Mouse (Mus musculus): Measurements from ENCODE around the gene Galnt14.

Galnt14 gene

GRCm38 (mm10) chr17:73602552-73603478 lies 107.4 kb downstream of the Galnt14 start:
- in situ Hi-C loops (cut with MboI; ENCODE audit: low pct_unique_long_range_greater_than_20kb in 1 of 2, low sequenced_read_pairs in 2 of 2, unreplicated experiment in 1 of 2), result no loop called here

- in situ Hi-C loops (cut with MboI; ENCODE audit: low pct_unique_long_range_greater_than_20kb in 1 of 2, low sequenced_read_pairs in 2 of 2, unreplicated experiment in 1 of 2), result no loop called here
Measured at GRCm38 (mm10) chr17:73599923-73600322, 110.3 kb downstream of the Galnt14 start.

DNA sequence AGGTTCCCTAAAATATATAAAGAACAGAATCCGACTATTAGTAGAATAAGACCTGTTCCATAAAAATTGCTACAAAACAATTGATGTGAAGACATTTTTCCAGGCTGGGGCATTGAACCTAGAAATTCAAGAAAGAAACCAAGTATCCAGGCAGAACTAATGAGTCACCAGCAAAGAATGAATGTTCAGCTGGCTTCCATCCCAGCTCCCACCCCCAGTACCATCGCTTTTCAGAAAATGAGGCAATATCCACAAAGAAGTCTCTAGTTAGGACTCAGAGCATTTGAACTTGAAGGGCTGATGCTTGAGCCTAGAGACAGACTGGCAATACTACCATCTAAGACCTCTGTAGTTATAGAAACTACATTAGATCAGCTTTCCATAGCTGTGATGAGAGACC lies 118.2 kb downstream of the Galnt14 start:
- in situ Hi-C loops (cut with MboI; ENCODE audit: low pct_unique_long_range_greater_than_20kb in 1 of 2, low sequenced_read_pairs in 2 of 2, unreplicated experiment in 1 of 2), result no loop called here

- in situ Hi-C loops (cut with MboI; ENCODE audit: low pct_unique_long_range_greater_than_20kb in 1 of 2, low sequenced_read_pairs in 2 of 2, unreplicated experiment in 1 of 2), result no loop called here
Measured at GRCm38 (mm10) chr17:73587573-73587972, 122.7 kb downstream of the Galnt14 start.

DNA sequence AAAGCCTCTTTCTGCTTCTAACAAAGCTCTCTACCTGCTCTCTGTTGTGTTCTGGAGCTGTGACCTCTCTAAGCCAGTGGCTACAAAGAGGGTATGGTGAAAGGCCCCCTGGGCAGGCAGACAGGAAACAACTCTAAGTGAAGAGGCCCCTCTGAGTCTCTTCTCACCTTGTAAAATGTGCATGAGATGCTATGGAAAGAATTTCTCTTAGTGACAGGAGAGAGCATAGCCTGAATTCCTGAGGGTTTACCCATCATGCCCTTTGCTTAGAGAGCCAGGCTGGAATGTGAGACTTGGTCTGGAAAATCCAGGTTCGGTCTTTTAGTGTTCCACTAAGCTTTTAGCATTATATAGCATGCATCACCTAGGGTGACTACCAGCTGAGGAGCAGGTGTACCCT lies 136.1 kb downstream of the Galnt14 start:
- in situ Hi-C loops (cut with MboI; ENCODE audit: low pct_unique_long_range_greater_than_20kb in 1 of 2, low sequenced_read_pairs in 2 of 2, unreplicated experiment in 1 of 2), result no loop called here

- in situ Hi-C loops (cut with MboI; ENCODE audit: low pct_unique_long_range_greater_than_20kb in 1 of 2, low sequenced_read_pairs in 2 of 2, unreplicated experiment in 1 of 2), result no loop called here
Measured at GRCm38 (mm10) chr17:73572881-73573280, 137.4 kb downstream of the Galnt14 start.

DNA sequence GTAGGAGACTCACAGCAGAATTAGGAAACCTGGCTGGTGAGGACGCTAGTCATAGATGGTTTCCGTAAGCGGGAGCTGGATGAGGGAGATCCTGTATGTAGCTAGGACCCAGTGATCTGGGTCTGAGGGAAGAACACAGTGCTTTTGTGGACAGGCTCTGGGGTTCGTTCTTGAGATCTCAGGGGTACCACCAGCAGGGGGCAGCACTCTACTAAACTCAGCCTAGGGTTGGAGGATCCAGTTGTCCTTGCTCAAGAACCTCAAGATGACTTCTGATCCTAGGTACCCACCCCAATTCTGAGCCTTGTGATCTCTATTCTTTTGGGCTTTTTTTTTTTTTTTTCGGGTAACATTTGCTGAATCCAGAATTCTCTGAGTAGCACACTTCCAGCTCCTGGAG lies 137.8 kb downstream of the Galnt14 start:
- in situ Hi-C loops (cut with MboI; ENCODE audit: low pct_unique_long_range_greater_than_20kb in 1 of 2, low sequenced_read_pairs in 2 of 2, unreplicated experiment in 1 of 2), result no loop called here

- in situ Hi-C loops (cut with MboI; ENCODE audit: low pct_unique_long_range_greater_than_20kb in 1 of 2, low sequenced_read_pairs in 2 of 2, unreplicated experiment in 1 of 2), result no loop called here
Measured at GRCm38 (mm10) chr17:73571961-73572360, 138.3 kb downstream of the Galnt14 start.

- in situ Hi-C loops (cut with MboI; ENCODE audit: low pct_unique_long_range_greater_than_20kb in 1 of 2, low sequenced_read_pairs in 2 of 2, unreplicated experiment in 1 of 2), result no loop called here
Measured at GRCm38 (mm10) chr17:73568204-73568603, 142.0 kb downstream of the Galnt14 start.

DNA sequence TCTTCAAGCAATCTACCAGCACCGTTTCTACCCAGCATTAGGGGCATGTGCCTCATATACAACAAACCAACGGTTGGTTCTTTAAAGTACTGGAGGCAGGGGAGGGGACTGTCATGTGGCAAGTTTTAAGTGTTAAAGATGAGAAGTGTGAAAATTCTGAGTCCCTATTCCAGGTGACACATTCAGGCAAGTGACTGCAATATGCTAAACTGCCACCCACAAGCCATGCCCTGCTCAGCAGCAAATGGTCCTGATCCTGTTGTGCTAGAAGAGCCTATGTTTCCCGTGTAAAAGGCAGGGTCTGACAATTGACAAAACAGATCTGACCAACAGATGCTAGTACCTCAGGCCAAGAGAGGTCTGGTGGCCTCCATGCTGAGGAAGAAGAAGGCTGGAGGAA lies 149.1 kb downstream of the Galnt14 start:
- in situ Hi-C loops (cut with MboI; ENCODE audit: low pct_unique_long_range_greater_than_20kb in 1 of 2, low sequenced_read_pairs in 2 of 2, unreplicated experiment in 1 of 2), result no loop called here

DNA sequence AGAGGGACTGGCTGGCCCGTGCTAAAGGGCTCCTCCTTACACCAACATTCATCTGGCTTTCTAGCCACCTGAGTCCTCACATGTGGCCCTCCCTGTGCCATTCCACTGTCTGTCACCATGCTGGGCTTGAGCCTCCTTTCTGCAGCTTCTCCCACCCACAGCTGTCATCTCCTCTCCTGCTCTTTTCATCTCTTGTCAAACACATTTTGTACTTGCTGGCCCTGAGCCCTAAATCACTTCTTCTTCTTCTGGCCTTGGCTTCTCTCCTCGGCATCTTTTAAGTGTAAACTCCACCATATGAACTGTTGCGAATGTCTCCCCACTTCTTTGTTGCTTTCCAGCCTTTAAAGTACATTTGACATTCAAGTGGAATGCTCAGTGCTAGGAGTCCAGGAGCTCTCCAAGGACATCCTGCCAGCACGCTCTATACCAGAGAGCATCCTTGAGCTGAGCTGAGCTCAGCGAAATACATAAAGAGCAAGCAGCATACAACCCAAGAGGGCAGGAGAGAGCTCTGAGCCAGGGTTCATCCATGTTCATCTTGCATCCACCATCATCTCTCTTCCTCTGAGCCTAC lies 150.0 kb downstream of the Galnt14 start:
- in situ Hi-C loops (cut with MboI; ENCODE audit: low pct_unique_long_range_greater_than_20kb in 1 of 2, low sequenced_read_pairs in 2 of 2, unreplicated experiment in 1 of 2), result no loop called here

GRCm38 (mm10) chr17:73559498-73559897 lies 150.8 kb downstream of the Galnt14 start:
- in situ Hi-C loops (cut with MboI; ENCODE audit: low pct_unique_long_range_greater_than_20kb in 1 of 2, low sequenced_read_pairs in 2 of 2, unreplicated experiment in 1 of 2), result no loop called here

DNA sequence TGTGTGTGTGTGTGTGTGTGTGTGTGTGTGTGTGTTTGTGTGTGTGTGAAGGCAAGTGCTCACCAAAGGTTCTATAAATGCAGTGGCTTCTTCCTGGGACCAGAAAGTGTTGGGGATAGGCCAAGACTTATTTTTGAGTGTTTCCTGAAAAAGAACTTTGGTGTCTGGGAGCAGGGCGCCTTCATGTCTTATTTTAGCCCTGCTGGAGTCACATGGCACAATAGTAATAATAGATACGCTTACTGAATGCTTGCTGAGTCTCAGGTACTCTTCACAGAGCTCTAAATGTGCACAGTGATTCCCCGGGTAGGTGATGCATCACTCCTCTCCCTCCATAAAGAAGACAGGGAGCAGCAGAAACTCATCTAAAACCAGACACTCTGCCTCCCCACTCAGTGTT lies 153.2 kb downstream of the Galnt14 start:
- in situ Hi-C loops (cut with MboI; ENCODE audit: low pct_unique_long_range_greater_than_20kb in 1 of 2, low sequenced_read_pairs in 2 of 2, unreplicated experiment in 1 of 2), result no loop called here

- in situ Hi-C loops (cut with MboI; ENCODE audit: low pct_unique_long_range_greater_than_20kb in 1 of 2, low sequenced_read_pairs in 2 of 2, unreplicated experiment in 1 of 2), result no loop called here
Measured at GRCm38 (mm10) chr17:73556436-73556835, 153.8 kb downstream of the Galnt14 start.

DNA sequence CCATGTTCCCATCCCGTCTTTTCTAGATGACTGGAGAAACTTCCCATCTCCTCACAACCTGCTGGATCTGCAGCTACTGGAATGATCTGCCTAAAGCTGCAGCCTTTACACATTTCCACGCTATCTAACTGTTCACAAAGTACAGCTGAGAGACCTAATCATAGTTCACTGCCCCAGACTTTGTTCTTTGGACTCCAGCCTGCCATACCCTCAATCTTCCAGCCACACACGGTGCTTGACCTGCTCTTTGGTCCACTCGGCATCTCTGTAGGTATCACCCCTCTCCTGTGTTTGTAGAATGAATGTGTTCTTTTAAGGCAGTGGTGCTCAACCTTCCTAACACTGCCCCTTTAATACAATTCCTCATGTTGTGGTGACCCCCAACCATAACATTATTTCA lies 155.6 kb downstream of the Galnt14 start:
- in situ Hi-C loops (cut with MboI; ENCODE audit: low pct_unique_long_range_greater_than_20kb in 1 of 2, low sequenced_read_pairs in 2 of 2, unreplicated experiment in 1 of 2), result no loop called here

GRCm38 (mm10) chr17:73548783-73549566 lies 161.3 kb downstream of the Galnt14 start:
- in situ Hi-C loops (cut with MboI; ENCODE audit: low pct_unique_long_range_greater_than_20kb in 1 of 2, low sequenced_read_pairs in 2 of 2, unreplicated experiment in 1 of 2), result no loop called here

DNA sequence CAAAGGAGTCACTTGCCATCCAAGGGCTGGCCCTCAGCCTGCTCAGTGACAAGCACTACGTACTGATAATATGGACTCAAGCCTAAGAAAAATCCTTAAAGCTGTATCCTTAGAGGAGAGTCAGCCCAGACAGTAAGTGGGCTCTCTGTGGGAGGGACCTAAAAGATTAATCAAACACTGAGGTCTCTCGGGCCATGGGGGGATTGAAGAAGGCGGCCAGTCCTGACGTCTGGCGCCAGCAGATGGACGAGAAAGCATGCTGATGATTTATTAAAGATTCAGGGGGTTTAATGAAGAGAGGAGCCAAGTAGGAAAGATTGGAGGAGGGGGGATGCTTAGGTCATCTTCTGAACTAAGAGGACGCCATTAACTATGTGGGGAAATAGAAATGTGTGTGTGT lies 162.1 kb downstream of the Galnt14 start:
- in situ Hi-C loops (cut with MboI; ENCODE audit: low pct_unique_long_range_greater_than_20kb in 1 of 2, low sequenced_read_pairs in 2 of 2, unreplicated experiment in 1 of 2), result no loop called here

DNA sequence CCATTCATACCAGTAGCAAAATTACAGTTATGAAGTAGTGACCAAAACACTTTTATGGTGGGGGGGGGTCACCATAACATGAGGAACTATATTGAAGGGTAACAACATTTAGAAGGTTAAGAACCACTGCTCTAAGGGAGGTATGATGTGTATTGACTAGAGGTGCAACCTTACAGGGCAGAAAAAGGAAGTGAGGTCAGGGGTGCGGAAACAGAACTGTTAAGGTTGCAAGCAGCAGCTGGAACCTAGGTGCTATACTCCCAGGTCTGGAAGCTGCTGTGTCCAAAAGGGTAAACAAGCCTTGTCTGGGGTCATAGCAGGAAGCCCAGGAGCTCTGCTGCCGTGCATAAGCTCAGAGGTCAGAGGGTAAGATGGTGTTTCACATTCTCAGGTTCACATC lies 162.8 kb downstream of the Galnt14 start:
- in situ Hi-C loops (cut with MboI; ENCODE audit: low pct_unique_long_range_greater_than_20kb in 1 of 2, low sequenced_read_pairs in 2 of 2, unreplicated experiment in 1 of 2), result no loop called here

DNA sequence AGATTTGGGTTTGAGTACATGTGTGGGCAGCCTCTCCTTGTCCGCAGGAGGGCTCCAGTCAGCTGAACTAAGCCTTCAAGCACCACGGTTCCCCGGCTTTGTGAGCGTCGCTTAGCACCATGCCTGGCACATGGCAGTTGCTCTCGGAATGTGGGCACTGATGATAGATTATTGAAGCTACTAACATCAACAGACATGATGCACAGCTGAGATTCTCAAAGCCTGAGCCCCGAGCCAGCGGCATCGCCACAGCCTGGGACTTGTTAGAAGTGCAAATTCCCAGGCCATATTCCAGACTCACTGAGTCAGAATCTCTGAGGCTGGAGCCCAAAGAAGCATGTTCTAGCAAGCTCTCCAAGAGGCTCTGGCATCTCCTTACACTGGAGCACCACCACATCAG lies 168.3 kb downstream of the Galnt14 start:
- in situ Hi-C loops (cut with MboI; ENCODE audit: low pct_unique_long_range_greater_than_20kb in 1 of 2, low sequenced_read_pairs in 2 of 2, unreplicated experiment in 1 of 2), result no loop called here

All from mouse embryonic stem cell (cell line).